Mouse (Mus musculus): ENCODE measurements around the gene Hdac4.

The Hdac4 gene

GRCm38 (mm10) chr1:92179070-92179469 is 16.4 kb downstream of the Hdac4 start:
- no peak for DNase-seq (ENCODE audit: low spot score in 2 of 2)

DNA sequence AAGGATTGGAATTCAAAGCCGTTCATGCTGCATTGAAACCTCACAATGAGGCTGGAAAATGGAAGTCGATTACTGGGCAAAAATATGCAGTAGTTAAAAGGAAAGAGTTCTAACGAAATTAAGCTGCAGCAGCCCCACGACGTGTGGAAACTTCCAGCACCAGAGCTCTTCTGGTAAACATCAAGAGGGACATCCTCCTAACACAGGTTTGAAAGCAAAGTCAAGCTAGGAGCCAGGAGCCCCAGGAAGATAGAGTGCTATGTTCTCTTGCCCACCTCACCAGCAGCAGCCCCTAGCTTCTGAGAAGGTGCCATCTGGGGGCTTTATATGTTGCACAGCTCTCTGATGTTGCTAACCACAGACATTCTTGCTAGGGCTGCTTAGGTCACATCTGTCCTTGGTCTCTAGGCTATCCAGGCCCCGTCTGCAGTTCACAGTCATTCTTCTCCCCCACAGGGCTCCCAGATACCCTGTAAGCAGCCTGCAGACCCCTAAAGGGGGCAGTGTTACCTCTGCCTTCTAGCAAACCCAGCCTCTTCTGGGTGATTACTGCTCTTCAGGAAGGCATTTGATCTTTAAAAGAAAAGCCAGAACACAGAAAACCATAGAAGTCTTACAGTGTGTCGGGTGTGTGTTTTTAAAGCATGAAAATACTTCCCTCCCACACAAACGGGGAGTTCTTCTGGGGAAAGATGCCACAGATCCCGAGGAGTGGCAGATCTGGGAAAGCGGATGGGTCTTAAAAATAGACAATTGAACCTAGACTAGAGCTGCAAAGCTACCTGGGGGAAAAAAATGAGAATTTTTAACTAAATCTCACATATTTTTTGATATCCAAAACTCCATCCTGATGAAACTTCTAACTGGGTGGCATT is 17.2 kb downstream of the Hdac4 start:
- peak in 1 of 2 experiments; percentile 49 for DNase-seq (ENCODE audit: low spot score in 2 of 2)

- DNase-seq (ENCODE audit: low spot score in 2 of 2): no peak
These were observed 17.9 kb downstream of the Hdac4 start for GRCm38 (mm10) chr1:92177599-92177998.

GRCm38 (mm10) chr1:92177196-92177595 is 18.3 kb downstream of the Hdac4 start:
- DNase-seq (ENCODE audit: low spot score in 2 of 2): no peak

- DNase-seq (ENCODE audit: low spot score in 2 of 2): no peak
These were observed 20.2 kb downstream of the Hdac4 start for GRCm38 (mm10) chr1:92175266-92175665.

DNA sequence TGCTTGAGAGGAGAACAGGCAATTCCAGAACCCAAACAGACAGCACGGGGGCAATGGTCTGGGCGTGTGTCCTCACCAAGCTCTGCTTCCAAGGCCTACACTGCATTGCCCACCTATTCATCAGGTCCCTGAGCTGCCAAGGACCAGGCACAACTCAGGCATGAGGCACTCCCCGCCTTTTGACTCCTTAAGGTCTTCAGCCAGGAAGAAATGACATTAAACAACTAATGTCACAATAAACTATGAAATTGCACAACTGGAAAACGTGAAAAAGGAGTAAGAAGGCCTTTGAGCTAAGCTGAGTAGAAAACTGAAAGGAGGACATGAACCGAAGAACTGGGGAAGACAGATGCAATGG is 20.6 kb downstream of the Hdac4 start:
- DNase-seq (ENCODE audit: low spot score in 2 of 2): no peak

- DNase-seq (ENCODE audit: low spot score in 2 of 2): no peak
These were observed 21.1 kb downstream of the Hdac4 start for GRCm38 (mm10) chr1:92174251-92174897.

- DNase-seq (ENCODE audit: low spot score in 2 of 2): peak; percentile 60 to 62
These were observed 24.8 kb downstream of the Hdac4 start for GRCm38 (mm10) chr1:92170616-92171235.

DNA sequence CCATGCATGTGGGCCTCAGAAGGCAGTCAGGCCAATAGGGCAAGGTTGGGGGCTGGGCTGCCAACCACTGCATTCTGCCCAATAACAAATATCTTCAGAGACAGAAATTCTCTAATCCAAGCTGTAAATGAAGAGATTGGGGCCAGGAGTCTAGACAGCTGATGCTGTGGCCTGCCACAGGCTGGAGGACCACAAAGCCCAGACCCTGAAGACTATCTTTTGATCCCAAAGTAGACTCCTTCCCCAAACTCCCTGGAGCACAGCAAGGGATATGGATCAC is 25.8 kb downstream of the Hdac4 start:
- no peak for DNase-seq (ENCODE audit: low spot score in 2 of 2)

DNA sequence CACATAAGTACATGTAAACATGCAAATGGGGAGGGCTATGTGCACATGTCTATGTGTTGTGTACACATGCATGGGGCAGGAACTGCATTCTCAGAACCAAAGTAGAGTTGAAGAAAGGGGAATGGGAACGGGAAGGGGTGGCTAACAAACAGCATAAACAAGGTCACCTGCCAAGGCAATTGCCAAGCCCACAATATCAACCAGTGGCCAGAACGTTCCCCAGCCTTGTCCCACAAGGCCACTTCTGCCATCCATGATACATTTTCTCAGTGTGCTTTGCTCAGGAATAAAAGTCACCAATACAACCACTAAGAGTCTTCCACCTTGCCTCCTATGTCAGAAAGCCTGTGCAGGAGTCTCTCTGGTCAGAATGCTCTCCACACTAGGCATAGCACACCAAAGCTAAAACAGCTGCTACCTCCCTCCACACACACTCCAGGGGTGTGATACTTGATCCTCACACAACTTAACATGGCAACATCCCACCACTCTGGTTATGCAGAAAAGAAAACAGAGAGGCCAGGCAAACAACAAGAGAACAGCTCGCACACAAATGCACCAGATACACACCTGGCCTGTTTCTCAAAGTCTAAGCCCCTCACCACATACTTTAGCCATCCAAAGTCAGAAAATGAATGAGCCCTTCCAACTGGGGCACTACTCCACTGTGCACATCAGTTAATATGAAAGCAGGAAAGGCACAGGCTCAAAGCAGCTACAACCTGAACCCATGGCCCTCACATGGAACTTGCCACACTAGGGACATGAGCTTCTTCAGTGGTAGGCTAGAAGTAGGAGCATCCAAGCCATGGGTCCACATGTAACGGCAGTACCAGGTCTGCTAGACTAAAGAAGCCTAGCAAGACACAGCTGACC is 26.4 kb downstream of the Hdac4 start:
- DNase-seq (ENCODE audit: low spot score in 2 of 2): no peak

- no peak for DNase-seq (ENCODE audit: low spot score in 2 of 2)
These were observed 31.6 kb downstream of the Hdac4 start for GRCm38 (mm10) chr1:92163932-92164331.

DNA sequence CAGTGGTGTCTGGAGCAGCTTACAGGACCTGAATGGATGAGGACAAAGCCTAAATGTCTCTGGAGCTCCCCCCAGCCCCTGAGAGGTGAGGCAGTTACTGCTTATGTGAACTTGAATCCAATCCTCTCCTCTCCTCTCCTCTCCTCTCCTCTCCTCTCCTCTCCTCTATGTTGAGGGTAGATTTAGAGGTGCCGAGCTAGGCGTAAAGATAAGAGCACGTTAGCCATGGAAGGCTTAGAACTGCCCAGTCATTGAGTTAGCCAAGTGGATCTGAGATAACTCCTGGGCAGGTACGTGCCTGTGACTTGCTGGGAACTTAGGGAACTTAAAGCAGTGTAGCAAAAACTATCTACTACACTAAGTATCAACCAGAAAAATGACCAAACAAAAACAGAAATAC is 35.7 kb downstream of the Hdac4 start:
- DNase-seq (ENCODE audit: low spot score in 2 of 2): no peak

GRCm38 (mm10) chr1:92150201-92150600 is 45.3 kb downstream of the Hdac4 start:
- no peak for DNase-seq (ENCODE audit: low spot score in 2 of 2)

- DNase-seq (ENCODE audit: low spot score in 2 of 2): no peak
These were observed 47.0 kb downstream of the Hdac4 start for GRCm38 (mm10) chr1:92148527-92148926.

- DNase-seq (ENCODE audit: low spot score in 2 of 2): no peak
These were observed 50.5 kb downstream of the Hdac4 start for GRCm38 (mm10) chr1:92144868-92145534.

- DNase-seq (ENCODE audit: low spot score in 2 of 2): peak; percentile 43 to 48
These were observed 52.1 kb downstream of the Hdac4 start for GRCm38 (mm10) chr1:92143331-92143895.

DNA sequence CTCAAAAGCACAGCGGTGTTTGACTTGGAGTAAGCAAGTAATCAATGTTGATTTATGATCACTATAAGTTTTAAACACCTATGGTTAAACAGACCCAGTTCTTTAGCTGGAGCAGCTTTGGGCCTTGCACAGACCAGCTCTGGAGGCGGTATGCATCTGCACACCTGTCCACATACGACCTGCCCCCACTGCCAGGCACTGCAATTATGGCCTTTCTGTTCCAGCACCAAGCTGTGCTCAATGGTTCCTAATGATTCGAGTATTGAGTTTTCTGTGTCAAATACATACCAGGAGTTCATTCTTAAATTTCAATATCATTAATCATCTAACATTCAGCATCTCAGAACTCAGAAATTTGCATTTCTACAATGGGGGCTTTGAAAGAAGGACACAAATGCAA is 52.7 kb downstream of the Hdac4 start:
- no peak for DNase-seq (ENCODE audit: low spot score in 2 of 2)

- DNase-seq (ENCODE audit: low spot score in 2 of 2): no peak
These were observed 56.5 kb downstream of the Hdac4 start for GRCm38 (mm10) chr1:92139001-92139400.

GRCm38 (mm10) chr1:92137136-92137848 is 58.2 kb downstream of the Hdac4 start:
- no peak for DNase-seq (ENCODE audit: low spot score in 2 of 2)

DNA sequence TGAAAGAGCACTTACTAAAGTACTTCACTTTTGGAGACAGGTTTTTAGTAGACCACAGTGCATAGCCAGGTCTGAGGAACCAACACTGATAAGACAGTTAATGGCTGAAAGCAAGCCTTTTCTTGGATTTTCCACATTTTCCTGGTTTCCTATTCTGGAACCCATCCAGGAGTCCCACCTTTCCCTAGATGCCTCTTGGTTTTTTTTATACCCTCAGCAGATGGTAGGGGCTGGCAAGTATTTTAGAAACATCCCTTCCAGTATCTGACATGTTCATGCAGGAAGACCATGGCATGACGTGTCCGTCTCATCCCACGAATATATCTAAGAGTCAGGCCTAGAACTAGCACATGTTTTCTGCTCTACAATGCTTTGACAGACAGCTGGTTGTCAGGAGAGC is 59.1 kb downstream of the Hdac4 start:
- DNase-seq (ENCODE audit: low spot score in 2 of 2): no peak

GRCm38 (mm10) chr1:92132181-92132580 is 63.3 kb downstream of the Hdac4 start:
- DNase-seq (ENCODE audit: low spot score in 2 of 2): no peak
